Mouse (Mus musculus) stomach, postnatal 0 days (tissue): ENCODE results near the gene Olfr784.
"Not testable (repeated sequence)": the region's sequence is repeated elsewhere in the genome, so short reads cannot be mapped to it uniquely, and the experiment has no call there.

Source experiments
- CTCF ChIP-seq: IDR thresholded peaks from 2 replicates; pipeline ENCODE4 v1.5.1; 2016; ENCODE audit warnings: antibody characterized with exemption, low read depth, mild to moderate bottlenecking, moderate library complexity
- EP300 ChIP-seq: optimal IDR thresholded peaks from 2 replicates; pipeline ENCODE3; 2016; ENCODE audit warnings: antibody characterized with exemption

GRCm38 (mm10) chr10:129356496-129356895 lies 27.4 kb upstream of the Olfr784 start:
- not testable (repeated sequence) for TF ChIP-seq CTCF, EP300
